Mouse (Mus musculus): ENCODE data around the gene Apol8.
"Not testable (repeated sequence)": the region's sequence is repeated elsewhere in the genome, so short reads cannot be mapped to it uniquely, and the experiment has no call there.

DNA sequence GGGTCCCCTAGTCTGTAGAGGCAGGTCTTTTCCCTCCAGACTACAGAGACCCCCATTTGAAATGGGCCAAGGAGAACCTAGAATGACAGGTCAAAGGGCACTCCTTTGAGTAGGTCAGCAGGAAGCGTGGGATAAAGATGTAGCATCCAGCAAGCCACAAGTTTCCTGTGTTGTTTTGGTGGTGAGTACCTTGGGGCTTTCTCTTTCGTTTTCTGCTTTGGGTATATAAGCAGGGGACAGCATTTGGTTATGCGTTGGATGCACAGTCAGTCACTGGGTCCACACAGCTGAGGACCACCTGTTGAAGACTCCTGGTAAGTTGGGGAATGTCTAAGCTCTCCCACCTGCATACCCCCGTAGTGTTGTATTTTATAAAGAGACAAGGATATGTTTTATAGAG lies 58.1 kb downstream of the Apol8 start, which contains the start of gene Apol7e:
- not testable (repeated sequence) for TF ChIP-seq EP300, CTCF (IDR thresholded peaks at IDR 0.05; ENCODE audit: low read depth)
